Mouse (Mus musculus) lung, postnatal 0 days (tissue): ENCODE measurements at regions not wholly inside any gene's neighbourhood (a gene's known extent, or its start where the extent isn't known, plus 50 kb on each side); places are given as distances from the start of the nearest gene placed in this dataset.

Experiments used
- ATAC-seq: fragments of 200-750 bp; cut with Nextera tagmentation; 2 replicates; pipeline ENCODE4 v1.8.0; 2017; ENCODE audit warnings: moderate library complexity
- DNase-seq: peaks from one replicate; pipeline ENCODE4 v3.0.0-alpha.2; 2016; ENCODE audit warnings: low spot score
- H3K27ac ChIP-seq: fragments of 300-500 bp; sonication (generic); 2 replicates; pipeline ENCODE4 v1.5.1; 2014; ENCODE audit warnings: antibody characterized with exemption, mild to moderate bottlenecking, low read length, mixed read lengths
- H3K27me3 ChIP-seq: fragments of 300-500 bp; sonication (generic); replicated peaks from 2 replicates; pipeline ENCODE4 v1.6.1; 2014; ENCODE audit warnings: low read length, mixed read lengths; ENCODE audit not compliant: insufficient read depth
- H3K36me3 ChIP-seq: fragments of 300-500 bp; sonication (generic); 2 replicates; pipeline ENCODE4 v1.6.1; 2014; ENCODE audit warnings: low read length, mixed read lengths; ENCODE audit not compliant: insufficient read depth
- H3K4me1 ChIP-seq: fragments of 300-500 bp; sonication (generic); 2 replicates; pipeline ENCODE4 v1.6.1; 2014; ENCODE audit warnings: antibody characterized with exemption, low read depth, low read length, mixed read lengths; ENCODE audit not compliant: insufficient read depth
- H3K4me2 ChIP-seq: fragments of 300-500 bp; sonication (generic); replicated peaks from 2 replicates; pipeline ENCODE4 v1.6.1; 2014; ENCODE audit warnings: low read depth, mild to moderate bottlenecking, low read length, moderate library complexity, mixed read lengths
- H3K4me3 ChIP-seq: fragments of 300-500 bp; sonication (generic); 2 replicates; pipeline ENCODE4 v1.5.1; 2014; ENCODE audit warnings: low read depth, low read length
- H3K9ac ChIP-seq: fragments of 300-500 bp; sonication (generic); replicated peaks from 2 replicates; pipeline ENCODE4 v1.6.1; 2014; ENCODE audit warnings: low read depth, mild to moderate bottlenecking
- H3K9me3 ChIP-seq: fragments of 300-500 bp; sonication (generic); 2 replicates; pipeline ENCODE4 v1.6.1; 2016; ENCODE audit warnings: low read length, mixed read lengths
- CTCF ChIP-seq: IDR thresholded peaks from 2 replicates; pipeline ENCODE4 v1.5.1; 2016; ENCODE audit warnings: antibody characterized with exemption, mild to moderate bottlenecking
- EP300 ChIP-seq: IDR thresholded peaks from 2 replicates; pipeline ENCODE4 v1.6.1; 2016; ENCODE audit warnings: antibody characterized with exemption, mild to moderate bottlenecking, control low read depth
- WGBS: fragments of 180-500 bp; shearing (Covaris S2); extraction: QIAGEN DNeasy Blood & Tissue Kit; methylation state at CpG from one replicate; pipeline ENCODE4 v1.1.7; 2014; 5-methylcytosine and 5-hydroxymethylcytosine counted together

- Histone ChIP-seq H3K9me3 (no peaks in the 10 kb centered on the region), H3K9ac (no peak overlapping the region), H3K4me1 (no peaks in the 10 kb centered on the region), H3K27me3 (no peaks in the 10 kb centered on the region), H3K27ac (no peak overlapping the region), H3K36me3 (no peaks in the 10 kb centered on the region), H3K4me2 (no peak overlapping the region), H3K4me3 (no peak overlapping the region)
- no peak for ATAC-seq
- TF ChIP-seq CTCF (no peak), EP300 (no peak)
- DNase-seq: no peak
These were observed 179.8 kb downstream of the Ifng start for GRCm38 (mm10) chr10:118620611-118621010.

- no peak for ATAC-seq
- Histone ChIP-seq H3K4me1 (no peaks in the 10 kb centered on the region), H3K27ac (no peak overlapping the region), H3K4me3 (no peak overlapping the region), H3K9me3 (no peaks in the 10 kb centered on the region), H3K27me3 (no peaks in the 10 kb centered on the region), H3K36me3 (no peaks in the 10 kb centered on the region), H3K9ac (no peak overlapping the region), H3K4me2 (no peak overlapping the region)
- DNase-seq: no peak
- TF ChIP-seq EP300: no peak
- TF ChIP-seq CTCF: no peak
- WGBS: 85% methylated on average over 4 of the region's 4 CpGs
These were observed 180.7 kb downstream of the Ifng start for GRCm38 (mm10) chr10:118621546-118621945.

GRCm38 (mm10) chr10:118622131-118622530 lies 181.3 kb downstream of the Ifng start:
- no peaks in the 10 kb centered on the region for H3K4me1 ChIP-seq
- H3K27me3 ChIP-seq: no peaks in the 10 kb centered on the region
- no peak overlapping the region for H3K9ac ChIP-seq
- TF ChIP-seq CTCF: no peak
- no peak for TF ChIP-seq EP300
- ATAC-seq: no peak
- H3K4me3 ChIP-seq: no peak overlapping the region
- WGBS: 49% methylated on average over 6 of the region's 6 CpGs
- H3K27ac ChIP-seq: no peak overlapping the region
- H3K36me3 ChIP-seq: no peaks in the 10 kb centered on the region
- no peaks in the 10 kb centered on the region for H3K9me3 ChIP-seq
- H3K4me2 ChIP-seq: no peak overlapping the region
- DNase-seq: no peak

- H3K27ac ChIP-seq: no peak overlapping the region
- 90% methylated on average over 2 of the region's 2 CpGs for WGBS
These were observed 182.1 kb downstream of the Ifng start for GRCm38 (mm10) chr10:118622916-118623315.

GRCm38 (mm10) chr10:118624368-118624767 lies 183.5 kb downstream of the Ifng start:
- no peak overlapping the region for H3K4me2 ChIP-seq
- no peaks in the 10 kb centered on the region for H3K27me3 ChIP-seq
- no peaks in the 10 kb centered on the region for H3K4me1 ChIP-seq
- H3K27ac ChIP-seq: no peak overlapping the region
- ATAC-seq (no peak), DNase-seq (no peak)
- no peak overlapping the region for H3K4me3 ChIP-seq
- no peak overlapping the region for H3K9ac ChIP-seq
- H3K36me3 ChIP-seq: no peaks in the 10 kb centered on the region
- H3K9me3 ChIP-seq: no peaks in the 10 kb centered on the region
- WGBS: 62% methylated on average over 7 of the region's 7 CpGs
- TF ChIP-seq EP300 (no peak), CTCF (no peak)

More at GRCm38 (mm10) chr10:118622916-118623315, 182.1 kb downstream of the Ifng start:
- Histone ChIP-seq H3K9ac (no peak overlapping the region), H3K27me3 (no peaks in the 10 kb centered on the region), H3K4me1 (no peaks in the 10 kb centered on the region), H3K4me3 (no peak overlapping the region), H3K9me3 (no peaks in the 10 kb centered on the region), H3K36me3 (no peaks in the 10 kb centered on the region), H3K4me2 (no peak overlapping the region)
- no peak for ATAC-seq
- TF ChIP-seq CTCF (no peak), EP300 (no peak)
- no peak for DNase-seq

GRCm38 (mm10) chr10:118628000-118628399 lies 187.2 kb downstream of the Ifng start:
- TF ChIP-seq EP300 (no peak), CTCF (no peak)
- Histone ChIP-seq H3K9ac (no peak overlapping the region), H3K27me3 (no peaks in the 10 kb centered on the region), H3K4me3 (no peak overlapping the region), H3K36me3 (no peaks in the 10 kb centered on the region), H3K27ac (no peak overlapping the region), H3K4me2 (no peak overlapping the region), H3K9me3 (no peaks in the 10 kb centered on the region), H3K4me1 (no peaks in the 10 kb centered on the region)
- DNase-seq (no peak), ATAC-seq (no peak)
- 78% methylated on average over 6 of the region's 6 CpGs for WGBS

GRCm38 (mm10) chr10:118629360-118630040 lies 188.7 kb downstream of the Ifng start:
- TF ChIP-seq EP300 (no peak), CTCF (no peak)
- WGBS: 93% methylated on average over 22 of the region's 22 CpGs
- DNase-seq (no peak), ATAC-seq (no peak)
- no peaks in the 10 kb centered on the region for H3K27me3 ChIP-seq
- H3K36me3 ChIP-seq: no peaks in the 10 kb centered on the region
- no peaks in the 10 kb centered on the region for H3K9me3 ChIP-seq
- no peak overlapping the region for H3K27ac ChIP-seq
- H3K4me2 ChIP-seq: no peak overlapping the region
- H3K4me3 ChIP-seq: no peak overlapping the region
- H3K4me1 ChIP-seq: no peaks in the 10 kb centered on the region
- no peak overlapping the region for H3K9ac ChIP-seq
